Mouse (Mus musculus) ovary, postnatal 10 days (tissue): ENCODE measurements around the gene Eif4g3.

ENCODE experiments used
- DNase-seq: peaks from one replicate; pipeline ENCODE4 v3.0.0; 2022; ENCODE audit warnings: low spot score

The Eif4g3 gene

DNA sequence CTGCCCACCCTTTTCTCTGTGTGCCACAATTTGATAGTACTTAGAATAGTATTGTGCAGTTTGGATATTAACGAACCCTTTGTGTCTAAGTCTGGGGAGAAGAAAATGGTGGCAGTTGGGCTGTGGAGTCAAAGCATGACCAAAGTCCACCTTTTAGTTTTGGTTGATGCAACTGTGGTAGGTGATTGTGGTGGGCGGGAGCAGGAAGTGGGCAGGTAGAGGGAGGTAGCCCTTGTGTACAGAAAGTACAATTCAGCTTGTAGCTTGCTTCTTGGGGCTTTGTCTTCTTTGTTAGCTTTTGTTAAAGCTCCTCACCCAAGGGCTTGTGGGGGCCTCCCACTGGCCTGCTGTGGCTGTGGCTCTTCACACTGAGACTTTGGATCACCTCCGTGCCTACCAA, 109.6 kb downstream of the Eif4g3 start:
- DNase-seq = no peak

DNA sequence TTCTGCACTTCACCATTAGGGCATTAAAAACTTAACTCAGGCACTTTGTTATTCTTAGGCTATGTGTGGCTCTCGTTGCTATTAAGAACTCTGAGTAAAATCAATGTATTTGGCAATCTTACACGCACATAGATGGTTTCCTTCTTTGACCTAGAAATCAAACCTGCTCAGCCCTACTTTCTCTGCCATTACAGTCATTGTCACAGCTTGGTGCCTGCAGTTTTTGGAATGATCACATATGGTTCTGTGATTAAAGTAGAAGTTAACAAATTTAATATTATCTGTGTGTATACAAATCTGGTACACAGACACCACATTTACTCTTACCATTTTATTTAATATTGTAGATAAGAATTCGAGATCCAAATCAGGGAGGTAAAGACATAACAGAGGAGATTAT, 112.1 kb downstream of the Eif4g3 start:
- no peak for DNase-seq

DNA sequence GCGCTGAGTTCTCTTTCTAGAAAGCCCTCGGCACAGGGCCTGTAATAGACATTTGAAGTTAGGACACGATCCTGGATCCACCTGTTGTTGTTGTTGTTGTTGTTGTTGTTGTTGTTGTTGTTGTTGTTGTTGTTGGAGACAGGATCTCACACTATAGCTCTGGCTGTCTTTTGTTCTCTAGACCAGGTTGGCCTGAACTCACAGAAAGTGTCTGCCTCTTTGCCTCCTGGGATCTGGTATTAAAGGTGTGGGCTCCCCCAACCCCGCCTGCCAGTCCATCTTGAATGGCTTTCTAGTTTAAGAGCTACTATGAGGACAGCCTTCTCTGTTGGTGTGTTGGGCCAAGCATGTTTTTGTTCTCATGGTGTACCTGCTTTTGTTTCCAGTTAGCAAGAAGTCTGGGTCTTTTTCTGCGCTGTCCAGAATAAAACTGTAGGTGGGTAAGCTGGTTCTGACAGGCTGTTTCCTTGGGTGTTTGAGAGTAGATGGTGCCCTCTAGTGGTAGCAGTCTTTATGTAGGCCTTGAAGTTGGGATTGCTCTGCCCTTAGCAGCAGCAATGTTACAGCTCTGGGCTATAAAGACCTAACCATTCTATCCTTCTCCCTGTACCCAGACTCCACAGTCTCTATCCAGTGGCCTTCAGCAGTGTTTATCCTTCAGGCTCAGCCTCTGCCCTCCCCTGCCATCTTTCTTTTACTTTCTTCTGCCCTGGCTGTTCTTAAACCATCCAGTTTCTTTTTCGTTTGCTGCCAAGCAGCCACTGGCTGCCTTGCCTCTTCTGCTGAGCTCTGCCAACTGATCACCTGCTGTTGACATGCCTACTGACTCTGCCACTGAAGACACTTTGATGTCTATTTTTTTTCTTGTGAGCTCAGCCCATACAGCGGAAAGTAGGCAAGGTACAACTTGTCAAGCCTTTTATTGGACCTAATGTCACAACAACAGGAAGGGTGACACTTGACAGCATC, 114.9 kb downstream of the Eif4g3 start:
- DNase-seq = no peak

DNA sequence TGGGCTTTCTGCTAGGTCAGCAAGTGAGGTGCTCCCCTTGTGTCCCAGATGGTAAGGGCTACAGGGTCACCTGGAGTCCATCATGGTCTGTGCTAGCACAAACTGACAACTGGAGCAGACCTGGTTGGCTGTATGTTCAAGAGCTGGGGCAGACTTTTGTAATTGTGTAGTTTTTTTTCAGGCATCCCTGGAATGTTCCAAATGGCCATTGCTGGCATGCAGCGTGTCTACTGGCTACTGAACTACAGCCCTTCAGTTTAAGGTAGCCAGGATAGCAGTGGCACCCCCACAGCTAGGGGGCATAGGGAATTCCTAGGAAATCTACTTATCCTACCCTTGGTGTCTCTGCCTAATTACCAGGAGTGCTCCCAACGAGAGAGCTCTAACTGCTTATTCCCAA, 115.7 kb downstream of the Eif4g3 start:
- DNase-seq = no peak

DNA sequence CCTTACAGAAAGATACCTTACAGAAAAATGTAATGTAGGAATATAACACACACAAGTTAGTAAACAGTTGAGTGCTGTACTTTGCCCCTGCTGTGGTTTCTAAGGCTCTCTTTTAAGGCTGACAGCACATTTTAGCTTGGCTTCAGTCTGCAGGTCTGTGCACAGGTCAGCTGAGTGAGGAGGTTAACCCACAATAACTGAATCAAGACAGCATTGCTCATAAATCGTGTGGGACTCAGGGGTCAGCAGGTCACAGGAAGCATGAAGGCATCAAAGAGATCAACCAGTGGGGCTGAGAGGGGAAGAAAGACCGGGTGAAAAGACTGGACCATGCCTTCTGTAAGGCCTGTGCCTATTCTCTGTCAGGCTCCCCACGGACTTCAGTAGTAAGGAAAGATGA, 116.5 kb downstream of the Eif4g3 start:
- DNase-seq = no peak

DNA sequence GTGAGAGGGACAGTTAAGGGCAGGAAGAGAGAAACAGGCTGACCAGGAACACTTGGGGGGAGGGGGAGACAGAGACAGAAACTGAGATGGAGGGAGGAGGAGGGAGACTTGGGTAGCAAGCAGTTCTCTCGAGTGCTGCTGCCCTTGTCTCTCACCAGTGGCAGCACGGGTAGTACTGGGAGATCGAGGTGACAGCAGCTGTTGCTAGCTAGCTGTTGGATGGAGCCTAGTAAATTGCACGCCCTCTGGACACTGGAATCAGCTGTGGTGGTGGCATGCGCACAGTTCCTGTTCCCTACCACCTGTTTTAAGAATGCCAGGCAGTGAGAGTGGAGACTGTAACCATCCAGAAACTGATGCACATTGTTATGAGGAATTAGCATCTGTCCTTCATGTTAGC, 119.0 kb downstream of the Eif4g3 start:
- no peak for DNase-seq

DNA sequence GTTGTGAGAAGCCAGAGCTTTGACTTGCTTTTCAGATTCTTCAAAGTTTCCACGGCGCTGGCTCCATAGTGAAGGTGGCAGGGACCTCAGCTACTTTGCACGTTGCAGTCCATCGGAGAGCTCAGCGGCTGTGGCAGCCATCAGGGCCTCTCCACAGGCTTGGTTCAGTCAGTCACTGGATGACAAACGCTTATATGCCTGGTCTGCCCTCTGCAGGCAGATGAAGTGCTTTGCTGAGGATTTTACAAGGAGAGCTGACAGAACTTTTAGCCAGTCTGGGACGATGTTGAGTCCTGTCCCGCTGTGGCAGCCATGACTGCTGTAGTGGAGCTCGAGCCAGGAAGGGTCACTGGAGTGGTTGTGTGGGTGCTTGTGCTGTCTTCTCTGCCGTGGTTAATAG, 126.9 kb downstream of the Eif4g3 start:
- no peak for DNase-seq

DNA sequence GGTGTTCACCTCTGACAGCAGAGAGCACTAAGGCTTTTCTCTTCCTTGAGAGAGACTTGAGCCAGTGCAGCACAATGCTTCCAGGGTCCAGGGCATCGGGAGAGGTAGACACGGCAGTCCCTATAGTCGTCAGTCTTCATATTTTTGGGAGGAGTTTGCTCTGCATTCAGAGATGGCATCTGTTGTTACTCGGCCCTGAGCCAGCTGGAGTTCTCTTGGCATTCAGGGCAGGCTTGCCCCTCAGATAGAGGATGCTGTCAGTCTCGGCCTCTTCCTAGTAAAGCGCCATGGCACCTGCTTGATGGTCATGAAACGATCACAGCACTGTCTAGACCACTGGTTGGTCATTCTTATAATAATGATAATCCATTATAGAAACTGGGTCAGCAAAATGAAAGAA, 131.2 kb downstream of the Eif4g3 start:
- no peak for DNase-seq

DNA sequence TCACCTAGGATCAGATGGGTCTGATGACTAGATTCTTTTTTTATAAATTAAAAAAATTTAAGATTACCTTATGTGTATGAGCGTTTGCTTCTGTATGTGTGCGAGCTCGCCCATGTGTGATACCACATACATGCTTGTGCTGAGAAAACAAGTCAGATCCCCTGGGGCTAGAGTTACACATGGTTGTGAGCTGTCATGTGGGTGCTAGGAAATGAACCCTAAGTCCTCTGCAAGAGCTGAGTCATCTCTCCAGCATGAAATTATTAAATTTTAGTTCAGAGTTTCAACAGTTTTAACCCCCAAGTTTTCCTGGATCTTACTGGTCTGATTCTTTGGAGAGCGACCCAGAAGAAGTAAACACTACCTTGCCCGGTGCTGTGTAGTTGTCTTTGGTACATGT, 134.5 kb downstream of the Eif4g3 start:
- no peak for DNase-seq

DNA sequence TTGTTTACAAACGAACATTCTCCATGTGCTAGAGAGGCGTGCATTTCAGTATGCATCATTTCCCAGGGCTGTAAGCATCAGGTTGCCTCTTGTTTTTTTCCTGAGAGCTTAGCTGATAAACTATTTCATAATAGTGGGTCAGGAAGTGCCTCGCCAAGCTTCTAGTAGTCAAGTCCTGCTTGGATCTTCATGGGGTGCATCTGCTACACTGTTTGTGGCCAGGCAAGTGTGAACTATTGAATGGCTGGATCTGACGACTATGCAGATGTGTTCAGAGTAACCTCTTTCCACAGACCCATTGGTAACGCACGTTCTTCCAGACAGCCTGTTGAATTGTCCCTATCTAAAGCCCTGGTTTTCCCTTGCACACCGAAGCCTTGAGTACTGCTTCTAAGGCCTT, 135.0 kb downstream of the Eif4g3 start:
- DNase-seq = no peak

DNA sequence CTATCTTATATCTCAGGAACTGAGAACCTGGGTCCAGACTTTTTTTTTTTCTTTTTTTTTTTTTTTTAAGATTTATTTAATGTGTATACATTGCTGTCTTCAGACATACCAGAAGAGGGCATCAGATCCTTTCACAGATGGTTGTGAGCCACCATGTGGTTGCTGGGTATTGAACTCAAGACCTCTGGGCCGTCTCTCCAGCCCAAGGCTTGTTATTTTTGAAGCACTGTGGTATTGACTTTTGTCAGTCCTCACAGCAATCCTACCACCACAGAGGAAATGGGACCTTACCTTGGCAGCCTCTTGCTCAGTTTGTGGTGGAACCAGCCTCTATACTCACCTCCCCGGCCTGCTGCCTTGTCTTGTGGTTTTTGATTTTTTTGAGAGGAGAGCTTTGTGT, 137.3 kb downstream of the Eif4g3 start:
- DNase-seq = no peak

DNA sequence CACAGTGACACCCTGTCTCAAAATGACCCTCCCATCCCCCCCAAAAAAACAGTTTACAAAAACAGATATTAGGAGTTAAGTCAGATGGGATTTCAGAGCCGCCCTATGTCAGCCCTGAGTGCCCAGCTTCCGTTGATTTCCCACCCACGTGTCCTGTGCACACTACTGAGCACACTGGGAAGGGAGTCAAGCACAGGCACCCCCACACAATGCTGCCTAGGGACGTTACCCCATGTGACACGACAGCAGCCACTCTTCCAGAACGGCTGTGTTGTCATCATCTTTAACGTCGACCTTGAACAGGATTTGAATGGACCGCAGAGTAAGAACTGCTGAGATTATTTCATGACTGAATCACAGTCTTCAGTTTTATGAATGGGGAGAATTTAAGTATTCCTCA, 138.4 kb downstream of the Eif4g3 start:
- no peak for DNase-seq

DNA sequence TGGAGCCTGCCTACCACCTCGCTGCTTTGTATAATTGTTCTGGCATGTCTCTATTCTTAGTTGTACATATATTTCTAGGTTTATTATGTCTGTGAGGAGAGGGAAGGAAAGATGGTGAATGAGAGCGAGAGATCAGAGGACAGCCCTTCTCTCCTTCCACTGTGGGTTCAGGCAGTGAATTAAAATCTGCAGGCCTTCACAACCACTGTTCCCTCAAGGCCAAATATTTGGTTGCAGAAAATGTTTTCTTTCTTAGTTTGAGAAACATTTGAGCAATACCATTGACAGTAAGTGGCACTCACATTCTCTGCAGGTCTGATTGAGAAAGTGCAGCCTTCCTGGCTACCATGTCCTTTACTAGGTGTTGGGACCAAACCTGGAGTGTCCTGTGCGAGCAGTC, 138.9 kb downstream of the Eif4g3 start:
- no peak for DNase-seq

DNA sequence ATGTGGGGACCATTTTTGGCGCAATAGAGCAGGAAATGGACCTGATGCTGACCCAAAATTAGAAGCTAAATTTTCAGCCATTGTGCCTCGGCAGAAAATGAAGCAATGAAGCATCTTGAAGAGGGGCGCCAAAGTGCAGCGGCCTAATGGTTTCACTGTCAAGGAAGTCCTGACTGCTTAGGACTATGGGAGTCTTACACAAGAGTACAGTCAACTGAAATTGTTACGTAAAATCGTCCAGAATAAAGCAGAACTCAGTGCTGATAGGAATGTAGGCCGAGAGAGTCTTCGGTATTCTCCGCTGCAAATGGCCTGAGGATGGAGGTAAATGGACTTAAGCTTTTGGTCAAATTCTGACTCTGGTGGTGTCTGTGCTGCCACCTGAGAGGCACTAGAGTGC, 140.5 kb downstream of the Eif4g3 start:
- no peak for DNase-seq

DNA sequence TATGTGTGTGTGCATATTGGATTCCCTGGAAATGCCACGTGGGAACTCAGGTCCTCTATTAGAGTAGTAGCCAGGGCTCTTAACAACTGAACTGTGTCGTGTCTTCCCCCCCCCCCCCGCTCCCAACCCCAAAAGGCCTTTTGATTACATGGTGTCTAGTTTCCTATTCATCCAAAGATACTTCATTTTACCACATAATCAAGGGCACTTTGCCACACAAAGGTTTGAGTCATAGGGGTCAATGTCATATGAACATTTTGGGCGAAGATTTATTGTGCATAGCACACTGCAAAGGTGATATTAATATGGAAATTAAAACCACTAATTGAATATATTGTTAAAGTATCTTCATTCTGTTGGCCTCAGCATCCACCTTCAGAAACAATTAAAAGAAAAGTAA, 144.5 kb downstream of the Eif4g3 start:
- DNase-seq = no peak

DNA sequence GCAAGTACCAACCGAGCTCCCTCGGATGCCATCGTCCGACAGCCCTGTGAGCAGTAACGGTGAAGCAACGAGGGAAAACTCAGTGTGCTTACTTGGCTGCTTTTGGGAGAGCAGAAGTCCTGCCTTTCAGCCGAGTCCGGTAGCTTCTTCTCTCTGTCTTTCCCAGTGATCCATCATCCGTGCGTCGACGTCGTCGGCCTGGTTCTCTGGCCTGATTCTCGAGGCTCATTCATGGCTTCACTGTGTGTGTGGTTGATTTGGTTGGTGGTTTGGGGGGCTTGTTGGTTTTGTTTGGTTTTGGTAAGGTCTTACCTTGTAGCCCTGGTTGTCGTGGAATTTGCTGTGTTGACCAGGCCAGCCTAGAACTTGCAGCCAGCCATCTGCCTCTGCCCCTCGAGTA, 145.0 kb downstream of the Eif4g3 start:
- no peak for DNase-seq

DNA sequence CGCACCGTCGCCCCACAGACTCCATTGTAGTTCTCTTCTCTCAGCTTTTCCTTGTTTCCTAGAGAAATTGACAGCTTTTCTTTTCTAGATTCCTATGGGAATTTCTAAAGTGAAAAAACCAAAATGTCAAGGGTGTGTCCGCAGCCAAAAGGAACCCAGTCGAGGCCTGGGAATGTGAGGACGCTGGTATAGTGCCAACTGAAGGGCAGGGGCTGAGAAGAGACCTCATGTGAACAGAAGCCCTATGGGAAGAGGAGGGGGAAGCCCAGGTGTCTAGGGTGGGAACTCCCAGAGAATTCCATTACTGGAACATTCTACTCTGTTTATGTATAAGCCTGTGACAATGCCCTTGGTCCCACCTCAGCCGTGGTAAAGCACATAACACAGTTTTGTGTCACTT, 145.4 kb downstream of the Eif4g3 start:
- DNase-seq = no peak

DNA sequence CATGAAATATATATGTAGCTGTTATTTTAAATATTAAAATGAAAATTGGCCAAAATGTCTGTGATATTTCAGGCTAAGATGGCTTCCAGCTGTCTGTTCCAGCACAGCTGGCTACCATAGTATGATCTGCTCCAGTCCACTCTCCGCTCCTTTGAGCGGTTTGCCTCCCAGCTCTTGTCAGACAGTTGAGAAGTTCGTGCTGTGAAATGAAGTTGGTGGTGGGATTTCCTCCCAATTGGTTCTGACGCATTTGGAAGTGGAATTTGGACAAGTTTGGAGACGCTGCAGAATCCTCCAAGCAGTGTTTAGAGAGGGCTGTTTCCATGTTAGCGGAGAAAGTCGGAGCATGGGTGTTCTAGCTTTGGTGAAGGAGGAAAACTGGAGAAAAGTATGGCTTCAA, 148.5 kb downstream of the Eif4g3 start:
- no peak for DNase-seq

DNA sequence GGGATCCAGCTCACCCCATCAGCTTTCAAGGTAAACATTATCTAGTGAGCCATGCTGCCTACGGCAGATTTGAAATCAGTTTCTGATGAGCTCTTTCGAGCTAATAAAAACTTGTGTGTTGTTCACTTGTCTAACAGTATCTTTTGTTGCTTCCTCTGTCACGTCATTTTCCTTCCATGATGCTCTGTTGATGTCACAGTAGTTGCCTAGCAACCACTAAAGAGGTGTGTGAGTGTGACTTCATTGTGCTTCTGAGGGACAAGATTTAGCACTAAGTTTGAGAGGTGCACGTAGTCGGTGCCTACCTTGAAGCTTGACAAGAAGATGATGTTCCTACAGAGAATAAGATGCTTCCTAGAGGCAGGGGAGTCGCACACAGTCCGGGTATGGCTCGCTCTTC, 154.4 kb downstream of the Eif4g3 start:
- DNase-seq = no peak

DNA sequence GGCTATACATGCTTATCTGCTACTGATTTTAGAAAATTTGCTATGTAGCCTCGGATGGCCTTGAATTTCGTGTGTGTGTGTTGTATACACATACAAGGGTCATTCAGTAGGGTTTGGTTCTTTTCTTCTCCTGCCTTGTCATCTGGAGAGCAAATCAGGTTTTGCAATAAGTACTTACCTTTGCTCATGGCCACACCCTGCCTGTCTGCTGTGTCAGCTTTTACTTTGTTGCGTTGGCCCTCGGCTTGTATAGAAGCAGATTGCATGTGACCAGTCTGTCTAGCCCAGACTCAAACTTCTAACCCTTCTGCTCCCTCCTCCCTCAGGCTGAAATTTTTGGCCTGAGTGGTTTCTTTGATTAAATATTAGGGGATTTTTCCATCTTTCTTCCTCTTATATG, 157.2 kb downstream of the Eif4g3 start:
- DNase-seq = no peak

DNA sequence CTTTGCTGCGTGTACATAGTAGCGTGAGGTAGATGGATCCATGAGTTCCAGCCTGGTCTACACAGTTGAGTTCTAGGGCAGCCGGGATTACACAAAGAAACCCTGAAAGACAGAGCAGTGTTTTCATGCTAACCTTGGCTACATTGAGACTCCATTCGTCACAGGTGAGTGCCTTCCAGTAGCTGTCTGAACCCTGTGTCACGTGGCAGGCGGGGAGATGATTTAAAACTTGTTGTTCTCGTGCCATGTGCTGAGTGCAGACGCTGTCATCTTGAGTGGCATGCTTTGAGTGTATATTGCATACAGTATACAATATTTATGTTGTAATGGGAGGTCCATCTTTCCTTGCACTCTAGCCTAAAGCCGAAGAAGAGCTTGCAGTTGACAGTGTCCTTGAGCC, 158.4 kb downstream of the Eif4g3 start:
- DNase-seq = no peak

DNA sequence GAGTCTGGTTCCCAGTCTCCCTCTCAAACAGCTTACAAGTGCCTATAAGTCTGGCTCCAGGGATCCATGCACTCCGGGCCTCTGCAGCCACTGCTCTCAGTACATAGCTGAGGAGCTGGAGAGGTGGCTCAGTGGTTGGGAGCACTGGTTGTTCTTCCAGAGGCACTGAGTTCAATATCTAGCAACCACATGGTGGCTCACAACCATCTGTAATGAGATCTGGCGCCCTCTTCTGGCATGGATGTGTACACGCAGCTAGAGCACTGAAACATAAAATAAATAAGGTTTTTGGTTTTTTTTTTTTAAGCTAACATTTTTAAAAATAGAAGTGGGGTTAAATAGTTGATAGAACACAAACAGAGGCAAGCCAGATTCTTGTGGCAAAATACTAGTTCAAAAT, 161.2 kb downstream of the Eif4g3 start:
- no peak for DNase-seq

DNA sequence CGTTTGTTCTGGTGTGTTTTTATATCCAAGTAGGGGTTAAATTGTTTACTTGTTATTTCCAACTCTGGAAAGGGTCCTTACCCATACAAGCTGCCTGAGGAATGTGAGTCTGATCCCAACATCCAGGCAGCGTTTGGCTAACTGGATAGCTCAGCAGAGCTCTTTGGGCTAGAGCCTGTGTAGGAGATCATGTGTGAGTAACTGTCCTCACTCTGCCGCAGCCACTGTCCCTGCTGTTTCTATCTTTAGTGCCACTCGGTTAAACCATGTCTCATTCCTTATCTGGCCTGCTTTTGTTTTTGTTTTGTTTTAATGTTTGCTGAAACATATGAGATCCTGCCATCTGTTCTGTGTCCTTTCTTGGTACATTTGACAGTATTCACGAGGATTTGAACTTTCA, 168.1 kb downstream of the Eif4g3 start:
- DNase-seq = no peak

DNA sequence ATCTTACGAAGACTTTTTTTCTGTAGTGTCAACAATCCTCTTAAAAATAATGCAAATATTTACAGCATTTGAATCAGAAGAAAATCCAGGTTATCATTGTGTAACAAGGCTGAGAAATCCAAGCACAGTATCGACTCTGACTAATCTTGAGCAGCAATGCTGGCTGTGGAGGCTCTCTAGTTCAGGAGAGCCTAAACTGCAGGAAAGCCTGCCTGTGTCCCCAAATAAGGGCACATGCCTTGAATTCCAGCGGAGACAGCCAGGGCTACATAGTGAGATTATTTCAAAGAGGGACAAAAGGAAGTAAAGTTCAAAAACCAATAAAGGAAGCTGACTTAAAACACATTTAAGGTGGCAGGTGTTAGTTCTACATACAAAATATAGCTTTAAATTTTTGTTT, 168.7 kb downstream of the Eif4g3 start:
- no peak for DNase-seq
